Mouse (Mus musculus): Measurements from ENCODE around the gene Kcnh7. TPM values are rescaled to one million over a fixed set of nuclear protein-coding genes. Genes with fewer than 3 reads are reported as not detected.

The Kcnh7 gene
- 0.13 and 0.22 TPM in 2 replicates for polyA plus RNA-seq (2014; fragmentation: Nextera tagmentation; extraction: Ambion mirVana)

GRCm38 (mm10) chr2:63183563-63184545 is at the start of gene Kcnh7:
Kcnh7 (minus strand) TSS chr2:63184287.
- WGBS: 2% methylated on average over 48 of the region's 49 CpGs
- DNase-seq: peak; percentile 16
- Histone ChIP-seq H3K4me2 (peak within 1 kb of the TSS; percentile 68), H3K36me3 (ENCODE audit: insufficient read depth) (no peaks in the 10 kb centered on the region), H3K9me3 (ENCODE audit: low read depth, low read length) (no peaks in the 10 kb centered on the region), H3K27me3 (ENCODE audit: insufficient read depth, low read length) (peaks cover 9% of the 10 kb centered on the region; the same call in 1 of the 2 replicates), H3K4me1 (ENCODE audit: insufficient read depth) (no peaks in the 10 kb centered on the region), H3K27ac (ENCODE audit: low read depth) (no peak within 1 kb of the TSS), H3K9ac (no peak within 1 kb of the TSS), H3K4me3 (ENCODE audit: low read depth, low read length) (peak within 1 kb of the TSS; percentile 36)
- TF ChIP-seq CTCF (IDR thresholded peaks at IDR 0.05; ENCODE audit: low read depth): no peak
- peak; percentile 35; the same call in 1 of the 2 replicates for ATAC-seq (ENCODE audit: insufficient read depth)

GRCm38 (mm10) chr2:63207435-63207834 is 23.3 kb upstream of the Kcnh7 start:
- Histone ChIP-seq H3K36me3 (ENCODE audit: insufficient read depth) (no peaks in the 10 kb centered on the region), H3K27me3 (ENCODE audit: insufficient read depth, low read length) (no peaks in the 10 kb centered on the region), H3K4me2 (no peak overlapping the region), H3K4me1 (ENCODE audit: insufficient read depth) (no peaks in the 10 kb centered on the region), H3K27ac (ENCODE audit: low read depth) (no peak overlapping the region), H3K4me3 (ENCODE audit: low read depth, low read length) (no peak overlapping the region), H3K9ac (no peak overlapping the region), H3K9me3 (ENCODE audit: low read depth, low read length) (no peaks in the 10 kb centered on the region)
- DNase-seq: no peak
- 73% methylated on average over 3 of the region's 3 CpGs for WGBS
- TF ChIP-seq CTCF (IDR thresholded peaks at IDR 0.05; ENCODE audit: low read depth): no peak
- ATAC-seq (ENCODE audit: insufficient read depth): no peak

GRCm38 (mm10) chr2:63186014-63186413 is 1.9 kb upstream of the Kcnh7 start:
- DNase-seq (peak; percentile 91), ATAC-seq (ENCODE audit: insufficient read depth) (no peak)
- H3K27me3 ChIP-seq (ENCODE audit: insufficient read depth, low read length): peaks cover 9% of the 10 kb centered on the region; the same call in 1 of the 2 replicates

GRCm38 (mm10) chr2:63184551-63185430 is 704 bp upstream of the Kcnh7 start:
- H3K9me3 ChIP-seq (ENCODE audit: low read depth, low read length): no peaks in the 10 kb centered on the region
- H3K4me3 ChIP-seq (ENCODE audit: low read depth, low read length): peak overlapping the region; percentile 36
- no peaks in the 10 kb centered on the region for H3K4me1 ChIP-seq (ENCODE audit: insufficient read depth)
- H3K36me3 ChIP-seq (ENCODE audit: insufficient read depth): no peaks in the 10 kb centered on the region
- H3K4me2 ChIP-seq: peak overlapping the region; percentile 68
- TF ChIP-seq CTCF (IDR thresholded peaks at IDR 0.05; ENCODE audit: low read depth): no peak
- ATAC-seq (ENCODE audit: insufficient read depth): peak; percentile 24; the same call in 1 of the 2 replicates
- WGBS: 3% methylated on average over 15 of the region's 15 CpGs
- H3K27me3 ChIP-seq (ENCODE audit: insufficient read depth, low read length): peaks cover 9% of the 10 kb centered on the region; the same call in 1 of the 2 replicates
- no peak overlapping the region for H3K27ac ChIP-seq (ENCODE audit: low read depth)
- no peak overlapping the region for H3K9ac ChIP-seq
- DNase-seq: peak; percentile 9

More at GRCm38 (mm10) chr2:63186014-63186413, 1.9 kb upstream of the Kcnh7 start:
- Histone ChIP-seq H3K4me2 (no peak overlapping the region), H3K4me1 (ENCODE audit: insufficient read depth) (no peaks in the 10 kb centered on the region), H3K27ac (ENCODE audit: low read depth) (no peak overlapping the region), H3K4me3 (ENCODE audit: low read depth, low read length) (no peak overlapping the region), H3K9ac (no peak overlapping the region), H3K9me3 (ENCODE audit: low read depth, low read length) (no peaks in the 10 kb centered on the region), H3K36me3 (ENCODE audit: insufficient read depth) (no peaks in the 10 kb centered on the region)
- 1% methylated on average over 2 of the region's 2 CpGs for WGBS
- no peak for TF ChIP-seq CTCF (IDR thresholded peaks at IDR 0.05; ENCODE audit: low read depth)

- H3K27me3 ChIP-seq (ENCODE audit: insufficient read depth, low read length): no peaks in the 10 kb centered on the region
- DNase-seq (no peak), ATAC-seq (ENCODE audit: insufficient read depth) (no peak)
- H3K4me2 ChIP-seq: no peak overlapping the region
- H3K4me3 ChIP-seq (ENCODE audit: low read depth, low read length): no peak overlapping the region
- H3K27ac ChIP-seq (ENCODE audit: low read depth): no peak overlapping the region
- TF ChIP-seq CTCF (IDR thresholded peaks at IDR 0.05; ENCODE audit: low read depth): no peak
- no peaks in the 10 kb centered on the region for H3K9me3 ChIP-seq (ENCODE audit: low read depth, low read length)
- H3K4me1 ChIP-seq (ENCODE audit: insufficient read depth): no peaks in the 10 kb centered on the region
- no peak overlapping the region for H3K9ac ChIP-seq
- no peaks in the 10 kb centered on the region for H3K36me3 ChIP-seq (ENCODE audit: insufficient read depth)
These were observed 30.4 kb downstream of the Kcnh7 start for GRCm38 (mm10) chr2:63153701-63154100.

GRCm38 (mm10) chr2:63127762-63128516 is 56.1 kb downstream of the Kcnh7 start:
- TF ChIP-seq CTCF (IDR thresholded peaks at IDR 0.05; ENCODE audit: low read depth): no peak
- peak; percentile 6 for DNase-seq
- no peak overlapping the region for H3K4me2 ChIP-seq
- WGBS: 20% methylated on average over 2 of the region's 2 CpGs
- no peaks in the 10 kb centered on the region for H3K4me1 ChIP-seq (ENCODE audit: insufficient read depth)
- H3K27ac ChIP-seq (ENCODE audit: low read depth): no peak overlapping the region
- H3K27me3 ChIP-seq (ENCODE audit: insufficient read depth, low read length): no peaks in the 10 kb centered on the region
- no peaks in the 10 kb centered on the region for H3K36me3 ChIP-seq (ENCODE audit: insufficient read depth)
- no peak overlapping the region for H3K4me3 ChIP-seq (ENCODE audit: low read depth, low read length)
- no peak overlapping the region for H3K9ac ChIP-seq
- peak; percentile 35; the same call in 1 of the 2 replicates for ATAC-seq (ENCODE audit: insufficient read depth)
- H3K9me3 ChIP-seq (ENCODE audit: low read depth, low read length): no peaks in the 10 kb centered on the region
